In the genomic region with DNA sequence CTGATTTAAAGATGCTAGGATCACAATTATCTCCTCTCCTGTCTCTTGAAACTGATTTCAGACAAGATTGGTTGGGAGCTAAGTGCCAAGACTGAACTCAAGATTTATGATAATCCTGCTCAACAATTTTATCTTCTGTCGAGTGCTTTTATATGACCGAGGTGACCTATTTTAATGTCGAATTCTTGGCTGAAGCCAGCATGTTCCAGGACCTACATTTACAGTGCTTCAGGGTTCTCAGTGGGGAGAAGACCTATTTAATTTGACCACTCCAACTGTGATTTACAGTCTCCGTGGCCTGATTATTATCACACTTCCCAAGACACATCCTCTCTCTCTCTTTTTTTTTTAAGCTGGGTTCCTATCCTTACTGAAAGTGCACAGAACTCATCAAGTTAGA, we compare ENCODE assay signal across 18 mouse cellular contexts.
"Had no signal": no experiment of that assay in that cellular context is flagged by ENCODE, and none has a peak within 500 bp of the region (broad histone marks: within the 10 kb centered on the region; RNA-seq: fewer than 3 reads in every experiment).

No protein-coding gene starts in this region.

- H3K4me2 ChIP-seq: lung, embryonic 14.5 days; midbrain, embryonic 12.5 days; neural tube, embryonic 13.5 days; neural tube, embryonic 15.5 days had no signal

- H3K9me3 ChIP-seq: midbrain, embryonic 10.5 days; midbrain, embryonic 12.5 days; neural tube, embryonic 13.5 days; neural tube, embryonic 15.5 days had no signal

- H3K9ac ChIP-seq: lung, embryonic 14.5 days; midbrain, embryonic 12.5 days; neural tube, embryonic 13.5 days; neural tube, embryonic 15.5 days had no signal

- H3K27ac ChIP-seq: midbrain, embryonic 10.5 days; midbrain, embryonic 12.5 days; neural tube, embryonic 13.5 days; neural tube, embryonic 15.5 days had no signal

- ATAC-seq: midbrain, embryonic 16.5 days had no signal

- H3K4me3 ChIP-seq: midbrain, embryonic 10.5 days; midbrain, embryonic 12.5 days; myocyte; neural tube, embryonic 13.5 days; neural tube, embryonic 15.5 days had no signal

- H3K27me3 ChIP-seq: midbrain, embryonic 12.5 days; neural tube, embryonic 13.5 days; neural tube, embryonic 15.5 days had no signal

- H3K4me1 ChIP-seq: midbrain, embryonic 10.5 days; midbrain, embryonic 12.5 days; neural tube, embryonic 13.5 days; neural tube, embryonic 15.5 days had no signal

- DNase-seq: lung, embryonic 14.5 days; lung, postnatal 10 days; lung, postnatal 4 days; midbrain, embryonic 14.5 days; retina, postnatal 1 day; right cerebral cortex, adult 18-20 months; right cerebral cortex, postnatal 25 days; right cerebral cortex, postnatal 4 days; spleen, adult 18-20 months; thymus, adult 18-20 months; thymus, postnatal 14 days; thymus, postnatal 36 days had no signal

- H3K36me3 ChIP-seq: midbrain, embryonic 10.5 days; midbrain, embryonic 12.5 days; neural tube, embryonic 13.5 days; neural tube, embryonic 15.5 days had no signal
